Mouse (Mus musculus): ENCODE results near the gene Tyk2. TPM values are rescaled to one million over a fixed set of nuclear protein-coding genes. Genes with fewer than 3 reads are reported as not detected.

The Tyk2 gene
- polyA plus RNA-seq, 1 experiment = 17.8 TPM

GRCm38 (mm10) chr9:21073044-21073840, 57.8 kb downstream of the Tyk2 start, which contains the start of the genes Gm49373 and Fdx1l:
Gene Gm49373, minus strand, starts transcription at chr9:21073096.
Gene Fdx1l, minus strand, starts transcription at chr9:21073614.
- H3K36me3 ChIP-seq (ENCODE audit: control insufficient read depth, insufficient read depth, low read length, poor library complexity, severe bottlenecking) = peaks cover 27% of the 10 kb centered on the region

DNA sequence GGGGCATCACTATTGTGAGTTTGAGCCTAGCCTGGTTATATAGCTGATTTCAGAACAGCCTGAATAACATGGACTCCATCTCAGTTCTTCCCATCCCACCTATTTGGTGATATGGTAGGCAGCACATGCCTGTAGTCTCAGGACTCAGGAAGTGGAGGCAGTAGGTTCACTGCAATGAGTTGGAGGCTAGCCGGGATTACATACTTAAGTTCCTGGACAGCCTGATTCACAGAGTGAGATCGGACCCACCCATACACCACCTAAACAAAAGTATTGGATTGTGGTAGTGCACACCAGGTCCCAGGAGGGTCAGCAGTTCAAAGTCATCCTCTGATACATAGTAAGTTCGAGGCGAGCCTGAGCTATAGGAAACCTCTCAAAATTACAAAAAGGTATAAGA, 58.4 kb downstream of the Tyk2 start:
- H3K4me1 ChIP-seq (ENCODE audit: control insufficient read depth, insufficient read depth, low read length) = no peaks in the 10 kb centered on the region
- H3K27me3 ChIP-seq (ENCODE audit: control insufficient read depth, insufficient read depth, low read length, poor library complexity, severe bottlenecking) = no peaks in the 10 kb centered on the region
- peak overlapping the region; percentile 33 for H3K27ac ChIP-seq (ENCODE audit: insufficient read depth, low read length)
- no peak for TF ChIP-seq CTCF (IDR thresholded peaks at IDR 0.05; ENCODE audit: low read depth, low read length)
- TF ChIP-seq POLR2A (IDR thresholded peaks at IDR 0.05; ENCODE audit: insufficient read depth, low read length) = no peak
- TF ChIP-seq EP300 (IDR thresholded peaks at IDR 0.05; ENCODE audit: insufficient read depth, low read depth, low read length) = no peak
- H3K4me3 ChIP-seq (ENCODE audit: low read depth, low read length) = peak overlapping the region; percentile 82
- H3K9me3 ChIP-seq (replicated peaks; ENCODE audit: control insufficient read depth, insufficient read depth, low read length, poor library complexity, severe bottlenecking) = no peaks in the 10 kb centered on the region
- H3K36me3 ChIP-seq (ENCODE audit: control insufficient read depth, insufficient read depth, low read length, poor library complexity, severe bottlenecking) = peaks cover 24% of the 10 kb centered on the region
- H3K9ac ChIP-seq (ENCODE audit: low read depth, poor library complexity, severe bottlenecking) = peak overlapping the region; percentile 76

More at GRCm38 (mm10) chr9:21073044-21073840, 57.8 kb downstream of the Tyk2 start, which contains the start of the genes Gm49373 and Fdx1l:
- peak within 1 kb of the TSS; percentile 76 for H3K9ac ChIP-seq (ENCODE audit: low read depth, poor library complexity, severe bottlenecking)
- H3K27ac ChIP-seq (ENCODE audit: insufficient read depth, low read length) = peak within 1 kb of the TSS; percentile 44
- TF ChIP-seq EP300 (IDR thresholded peaks at IDR 0.05; ENCODE audit: insufficient read depth, low read depth, low read length) (peak; percentile 50; the same call in 1 of the 2 replicates), POLR2A (IDR thresholded peaks at IDR 0.05; ENCODE audit: insufficient read depth, low read length) (peak; percentile 69), CTCF (IDR thresholded peaks at IDR 0.05; ENCODE audit: low read depth, low read length) (no peak)
- no peaks in the 10 kb centered on the region for H3K27me3 ChIP-seq (ENCODE audit: control insufficient read depth, insufficient read depth, low read length, poor library complexity, severe bottlenecking)
- H3K9me3 ChIP-seq (replicated peaks; ENCODE audit: control insufficient read depth, insufficient read depth, low read length, poor library complexity, severe bottlenecking) = no peaks in the 10 kb centered on the region
- H3K4me1 ChIP-seq (ENCODE audit: control insufficient read depth, insufficient read depth, low read length) = no peaks in the 10 kb centered on the region
- H3K4me3 ChIP-seq (ENCODE audit: low read depth, low read length) = peak within 1 kb of the TSS; percentile 82

DNA sequence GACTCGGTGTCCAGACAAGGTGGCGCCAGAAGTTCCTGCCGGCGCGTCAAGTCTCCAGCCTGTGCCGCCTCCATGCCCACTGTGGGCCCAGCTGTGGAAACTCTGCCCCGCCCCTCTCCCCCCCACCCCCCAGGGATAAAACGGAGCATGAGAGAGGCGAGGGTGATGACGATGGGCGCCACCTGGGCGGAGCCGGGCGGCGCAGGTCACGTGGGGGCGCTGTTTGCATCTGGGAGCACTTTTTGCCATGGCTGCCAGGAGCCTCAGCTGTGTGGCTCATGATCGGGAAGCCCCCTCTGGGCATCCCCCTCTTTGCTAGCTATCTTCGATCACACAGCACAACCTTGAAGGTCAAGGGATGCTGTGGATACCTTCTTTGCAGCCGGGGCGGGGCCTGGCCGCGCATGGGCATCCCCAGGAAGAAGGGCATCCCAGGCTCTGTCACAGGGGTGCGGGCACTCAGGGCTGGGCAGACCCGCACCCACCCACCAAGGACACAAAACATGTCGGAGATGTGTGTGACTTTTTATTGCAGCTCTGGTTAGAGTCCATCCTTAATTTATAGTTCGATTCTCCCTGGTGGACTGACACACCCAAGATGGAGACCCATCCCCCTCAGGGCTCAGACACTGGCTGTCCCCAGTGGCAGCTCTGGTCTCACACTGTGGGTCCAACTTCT, 63.9 kb downstream of the Tyk2 start, which contains the start of gene Zglp1:
Gene Zglp1 (minus strand): TSS at position 88 of the 679 bp plus-strand sequence.
- no peaks in the 10 kb centered on the region for H3K27me3 ChIP-seq (ENCODE audit: control insufficient read depth, insufficient read depth, low read length, poor library complexity, severe bottlenecking)
- peaks cover 3% of the 10 kb centered on the region for H3K4me1 ChIP-seq (ENCODE audit: control insufficient read depth, insufficient read depth, low read length)
- H3K4me3 ChIP-seq (ENCODE audit: low read depth, low read length) = peak within 1 kb of the TSS; percentile 25
- no peak within 1 kb of the TSS for H3K9ac ChIP-seq (ENCODE audit: low read depth, poor library complexity, severe bottlenecking)
- TF ChIP-seq POLR2A (IDR thresholded peaks at IDR 0.05; ENCODE audit: insufficient read depth, low read length) (no peak), EP300 (IDR thresholded peaks at IDR 0.05; ENCODE audit: insufficient read depth, low read depth, low read length) (no peak), CTCF (IDR thresholded peaks at IDR 0.05; ENCODE audit: low read depth, low read length) (peak; percentile 13)
- H3K27ac ChIP-seq (ENCODE audit: insufficient read depth, low read length) = no peak within 1 kb of the TSS
- no peaks in the 10 kb centered on the region; the same call in 1 of the 2 replicates for H3K36me3 ChIP-seq (ENCODE audit: control insufficient read depth, insufficient read depth, low read length, poor library complexity, severe bottlenecking)
- H3K9me3 ChIP-seq (replicated peaks; ENCODE audit: control insufficient read depth, insufficient read depth, low read length, poor library complexity, severe bottlenecking) = no peaks in the 10 kb centered on the region

DNA sequence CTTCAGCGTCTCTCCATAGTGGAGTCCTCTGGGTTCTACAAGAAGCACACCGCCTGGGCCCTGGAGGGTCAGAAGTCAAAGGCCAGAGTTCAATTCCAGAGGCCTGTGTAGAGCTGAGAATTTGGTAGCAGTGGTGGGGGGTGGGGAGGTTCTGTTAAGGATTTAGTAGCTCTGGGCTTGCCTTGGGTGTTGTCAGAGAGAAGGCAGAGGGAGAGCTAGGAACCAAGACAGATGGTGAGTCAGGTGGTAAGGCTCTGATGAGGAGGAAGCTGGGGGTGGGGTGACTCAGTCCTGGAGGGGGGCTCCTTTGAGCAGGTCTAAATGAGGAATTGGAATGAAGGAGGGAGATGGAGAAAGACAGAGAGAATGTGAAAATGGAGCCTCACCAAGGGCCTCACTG, 68.1 kb downstream of the Tyk2 start:
- no peak overlapping the region for H3K4me3 ChIP-seq (ENCODE audit: low read depth, low read length)
- no peaks in the 10 kb centered on the region for H3K36me3 ChIP-seq (ENCODE audit: control insufficient read depth, insufficient read depth, low read length, poor library complexity, severe bottlenecking)
- peaks cover 3% of the 10 kb centered on the region for H3K4me1 ChIP-seq (ENCODE audit: control insufficient read depth, insufficient read depth, low read length)
- TF ChIP-seq POLR2A (IDR thresholded peaks at IDR 0.05; ENCODE audit: insufficient read depth, low read length) (no peak), CTCF (IDR thresholded peaks at IDR 0.05; ENCODE audit: low read depth, low read length) (no peak), EP300 (IDR thresholded peaks at IDR 0.05; ENCODE audit: insufficient read depth, low read depth, low read length) (no peak)
- no peaks in the 10 kb centered on the region for H3K9me3 ChIP-seq (replicated peaks; ENCODE audit: control insufficient read depth, insufficient read depth, low read length, poor library complexity, severe bottlenecking)
- peak overlapping the region; percentile 20; the same call in 1 of the 2 replicates for H3K27ac ChIP-seq (ENCODE audit: insufficient read depth, low read length)
- H3K27me3 ChIP-seq (ENCODE audit: control insufficient read depth, insufficient read depth, low read length, poor library complexity, severe bottlenecking) = no peaks in the 10 kb centered on the region
- no peak overlapping the region for H3K9ac ChIP-seq (ENCODE audit: low read depth, poor library complexity, severe bottlenecking)

Other genes with a start within 250 kb of the Tyk2 start
- 76.9 and 81.2 TPM in 2 replicates for gene Ppan, start 243.1 kb downstream of the Tyk2 start, polyA plus RNA-seq (2011; ENCODE audit: insufficient read depth, insufficient read length, low read depth, missing spikeins)
- 206 and 216 TPM in 2 replicates for gene Eif3g, start 232.6 kb downstream of the Tyk2 start, polyA plus RNA-seq (2011; ENCODE audit: insufficient read depth, insufficient read length, low read depth, missing spikeins)
- 115 and 120 TPM in 2 replicates for gene Dnmt1, start 171.4 kb downstream of the Tyk2 start, polyA plus RNA-seq (2011; ENCODE audit: insufficient read depth, insufficient read length, low read depth, missing spikeins)
- gene S1pr2, start 154.5 kb downstream of the Tyk2 start, polyA plus RNA-seq (2011; ENCODE audit: insufficient read depth, insufficient read length, low read depth, missing spikeins) = 14.1 and 19.9 TPM in 2 replicates
- gene Mrpl4, start 128.5 kb downstream of the Tyk2 start, polyA plus RNA-seq (2011; ENCODE audit: insufficient read depth, insufficient read length, low read depth, missing spikeins) = 45.1 and 50.9 TPM in 2 replicates
- gene Icam1, start 115.3 kb downstream of the Tyk2 start, polyA plus RNA-seq (2011; ENCODE audit: insufficient read depth, insufficient read length, low read depth, missing spikeins) = 24.9 and 25.7 TPM in 2 replicates
- 1.3 TPM in 1 of 2 replicates, not detected in the other for gene Icam4, start 101.9 kb downstream of the Tyk2 start, polyA plus RNA-seq (2011; ENCODE audit: insufficient read depth, insufficient read length, low read depth, missing spikeins)
- gene Icam5, start 99.2 kb downstream of the Tyk2 start, polyA plus RNA-seq (2011; ENCODE audit: insufficient read depth, insufficient read length, low read depth, missing spikeins) = 0.94 and 1.3 TPM in 2 replicates
- gene Zglp1, start 64.2 kb downstream of the Tyk2 start, polyA plus RNA-seq (2011; ENCODE audit: insufficient read depth, insufficient read length, low read depth, missing spikeins) = 2.5 TPM in 1 of 2 replicates, not detected in the other
- gene Gm49373, start 58.1 kb downstream of the Tyk2 start, polyA plus RNA-seq (2011; ENCODE audit: insufficient read depth, insufficient read length, low read depth, missing spikeins) = 1.0 and 1.4 TPM in 2 replicates
- 25.9 and 38.8 TPM in 2 replicates for gene Fdx1l, start 57.6 kb downstream of the Tyk2 start, polyA plus RNA-seq (2011; ENCODE audit: insufficient read depth, insufficient read length, low read depth, missing spikeins)
- 4.7 and 6.3 TPM in 2 replicates for gene Gm38431, start 39.2 kb downstream of the Tyk2 start, polyA plus RNA-seq (2011; ENCODE audit: insufficient read depth, insufficient read length, low read depth, missing spikeins)
- gene Raver1, start 39.2 kb downstream of the Tyk2 start, polyA plus RNA-seq (2011; ENCODE audit: insufficient read depth, insufficient read length, low read depth, missing spikeins) = 60.7 and 61.9 TPM in 2 replicates
- 164 and 171 TPM in 2 replicates for gene Cdc37, start 18.7 kb upstream of the Tyk2 start, polyA plus RNA-seq (2011; ENCODE audit: insufficient read depth, insufficient read length, low read depth, missing spikeins)
- 9.5 and 10.4 TPM in 2 replicates for gene Pde4a, start 34.5 kb upstream of the Tyk2 start, polyA plus RNA-seq (2011; ENCODE audit: insufficient read depth, insufficient read length, low read depth, missing spikeins)
- 19.5 and 19.6 TPM in 2 replicates for gene Keap1, start 108.1 kb upstream of the Tyk2 start, polyA plus RNA-seq (2011; ENCODE audit: insufficient read depth, insufficient read length, low read depth, missing spikeins)
- 0.40 and 0.44 TPM in 2 replicates for gene S1pr5, start 117.2 kb upstream of the Tyk2 start, polyA plus RNA-seq (2011; ENCODE audit: insufficient read depth, insufficient read length, low read depth, missing spikeins)
- 18.8 and 22.3 TPM in 2 replicates for gene Atg4d, start 134.1 kb upstream of the Tyk2 start, polyA plus RNA-seq (2011; ENCODE audit: insufficient read depth, insufficient read length, low read depth, missing spikeins)
- 35.9 and 41.7 TPM in 2 replicates for gene Kri1, start 156.7 kb upstream of the Tyk2 start, polyA plus RNA-seq (2011; ENCODE audit: insufficient read depth, insufficient read length, low read depth, missing spikeins)
- 11.6 and 12.4 TPM in 2 replicates for gene Cdkn2d, start 160.2 kb upstream of the Tyk2 start, polyA plus RNA-seq (2011; ENCODE audit: insufficient read depth, insufficient read length, low read depth, missing spikeins)
- gene Ap1m2, start 181.1 kb upstream of the Tyk2 start, polyA plus RNA-seq (2011; ENCODE audit: insufficient read depth, insufficient read length, low read depth, missing spikeins) = 83.3 and 87.8 TPM in 2 replicates
- 64.9 and 66.4 TPM in 2 replicates for gene Slc44a2, start 189.5 kb upstream of the Tyk2 start, polyA plus RNA-seq (2011; ENCODE audit: insufficient read depth, insufficient read length, low read depth, missing spikeins)
- 196 and 209 TPM in 2 replicates for gene Ilf3, start 236.6 kb upstream of the Tyk2 start, polyA plus RNA-seq (2011; ENCODE audit: insufficient read depth, insufficient read length, low read depth, missing spikeins)

All from ES-Bruce4 (cell line).